Mouse (Mus musculus) granulocyte monocyte progenitor cell, adult 5-6 weeks (primary cell): ENCODE measurements at regions not wholly inside any gene's neighbourhood (a gene's known extent, or its start where the extent isn't known, plus 50 kb on each side); places are given as distances from the start of the nearest gene placed in this dataset.

Source experiments
- ATAC-seq: replicated peaks from 2 replicates; pipeline ENCODE4 v1.8.0; 2016; ENCODE audit warnings: mild to moderate bottlenecking, moderate TSS enrichment, inconsistent platforms; ENCODE audit not compliant: poor library complexity, severe bottlenecking

DNA sequence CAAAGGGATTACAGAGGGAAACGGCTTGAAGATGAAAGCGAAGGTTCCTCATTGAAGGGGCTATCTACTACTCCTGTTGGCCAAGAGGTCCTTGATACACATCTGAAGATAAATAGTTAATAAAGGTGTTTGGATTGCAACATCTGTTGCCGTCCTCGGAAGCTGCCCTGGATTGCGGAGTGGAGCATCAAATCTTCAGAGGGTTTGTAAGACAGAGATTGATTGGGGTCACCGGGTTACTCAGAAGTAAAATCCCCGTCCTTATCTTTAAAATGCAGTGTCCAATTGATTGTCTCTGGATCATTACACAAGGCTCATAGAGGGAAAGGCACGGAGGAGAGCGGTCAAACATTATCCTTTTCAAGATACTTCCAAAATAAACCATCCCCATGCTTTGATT, 212.4 kb upstream of the Hes1 start:
- ATAC-seq = no peak

GRCm38 (mm10) chr16:29854805-29855565, 209.2 kb upstream of the Hes1 start:
- ATAC-seq = no peak

DNA sequence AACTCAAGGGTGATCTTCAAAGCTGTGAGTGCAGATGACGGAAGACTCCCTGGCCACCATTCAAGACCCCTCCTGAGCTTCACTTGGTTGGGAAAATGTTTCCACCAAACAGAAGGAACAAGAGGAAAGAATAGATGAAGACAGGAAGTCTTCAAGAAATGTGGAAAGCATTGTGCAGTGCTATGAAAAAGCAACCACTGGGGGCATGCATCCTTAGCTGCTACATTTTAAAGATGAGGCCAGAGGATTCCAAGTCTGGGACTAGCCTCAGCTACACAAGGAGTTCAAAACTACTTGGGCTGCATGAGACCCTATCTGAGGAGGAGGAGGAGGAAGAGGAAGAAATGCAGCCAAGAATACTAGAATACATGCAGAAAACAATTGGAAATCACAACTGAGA, 207.6 kb upstream of the Hes1 start:
- no peak for ATAC-seq

GRCm38 (mm10) chr16:29858645-29859044, 205.5 kb upstream of the Hes1 start:
- ATAC-seq = no peak

DNA sequence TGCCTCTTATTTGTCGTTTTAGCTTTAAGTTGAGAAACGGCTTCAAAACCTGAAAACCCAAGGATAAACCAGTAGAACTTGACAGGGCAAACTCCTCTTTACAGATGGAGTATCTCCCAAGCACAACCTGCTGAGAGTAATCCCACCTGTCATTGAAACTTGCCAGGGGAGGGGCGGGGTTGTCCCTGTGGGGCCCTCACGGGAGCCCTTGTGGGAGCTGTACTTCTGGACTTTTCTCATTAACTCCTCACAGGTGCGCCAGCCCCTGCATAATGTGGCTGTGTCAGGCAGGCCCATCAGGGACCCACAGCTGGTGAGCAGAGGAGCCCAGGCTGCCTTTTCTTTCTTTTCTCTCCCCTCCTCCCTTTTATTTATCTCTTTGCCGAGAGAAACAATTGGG, 203.9 kb upstream of the Hes1 start:
- ATAC-seq = no peak

- no peak for ATAC-seq
Observed at GRCm38 (mm10) chr16:29861056-29861455, 203.1 kb upstream of the Hes1 start.

GRCm38 (mm10) chr16:29865075-29865740, 199.0 kb upstream of the Hes1 start:
- peak; percentile 30; the same call in 1 of the 2 replicates for ATAC-seq

DNA sequence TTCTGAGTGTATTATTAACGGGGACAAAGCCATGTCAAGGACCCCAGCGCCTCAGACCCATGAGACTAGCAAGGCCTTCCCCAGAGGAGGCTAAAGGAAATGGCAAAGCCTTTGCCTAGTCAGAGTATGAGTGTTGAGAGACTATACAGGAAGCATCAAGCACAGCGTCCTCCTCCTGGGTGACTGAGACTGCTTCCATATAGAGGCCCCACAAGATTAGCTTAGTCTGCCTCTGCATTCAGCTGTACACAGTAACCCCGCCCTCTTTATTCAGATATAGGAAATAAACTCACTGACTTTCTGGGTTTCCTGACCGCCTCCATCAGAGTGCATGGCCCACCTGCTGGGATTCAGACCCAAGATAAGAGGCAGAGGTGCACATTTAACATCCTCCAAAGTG, 192.8 kb upstream of the Hes1 start:
- no peak for ATAC-seq

DNA sequence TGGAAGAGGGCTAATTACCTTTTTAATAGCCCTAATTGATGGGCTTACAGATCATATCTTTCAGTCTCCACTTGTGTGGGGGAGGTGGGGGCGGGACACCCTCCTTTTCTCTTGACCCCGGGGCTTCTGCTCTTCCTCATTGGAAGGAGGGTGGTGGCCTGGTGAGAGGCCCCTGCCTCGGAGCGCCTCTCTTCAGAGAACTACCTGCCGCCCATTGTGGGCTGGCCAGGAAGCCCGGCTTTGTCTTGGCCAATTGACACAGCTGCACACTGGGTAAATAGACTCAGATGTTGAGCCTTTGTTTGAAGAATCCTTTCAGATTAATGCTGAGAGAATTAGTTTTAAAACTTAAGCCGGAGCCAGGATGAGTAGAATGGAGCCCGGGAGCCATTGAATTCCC, 188.0 kb upstream of the Hes1 start:
- no peak for ATAC-seq

DNA sequence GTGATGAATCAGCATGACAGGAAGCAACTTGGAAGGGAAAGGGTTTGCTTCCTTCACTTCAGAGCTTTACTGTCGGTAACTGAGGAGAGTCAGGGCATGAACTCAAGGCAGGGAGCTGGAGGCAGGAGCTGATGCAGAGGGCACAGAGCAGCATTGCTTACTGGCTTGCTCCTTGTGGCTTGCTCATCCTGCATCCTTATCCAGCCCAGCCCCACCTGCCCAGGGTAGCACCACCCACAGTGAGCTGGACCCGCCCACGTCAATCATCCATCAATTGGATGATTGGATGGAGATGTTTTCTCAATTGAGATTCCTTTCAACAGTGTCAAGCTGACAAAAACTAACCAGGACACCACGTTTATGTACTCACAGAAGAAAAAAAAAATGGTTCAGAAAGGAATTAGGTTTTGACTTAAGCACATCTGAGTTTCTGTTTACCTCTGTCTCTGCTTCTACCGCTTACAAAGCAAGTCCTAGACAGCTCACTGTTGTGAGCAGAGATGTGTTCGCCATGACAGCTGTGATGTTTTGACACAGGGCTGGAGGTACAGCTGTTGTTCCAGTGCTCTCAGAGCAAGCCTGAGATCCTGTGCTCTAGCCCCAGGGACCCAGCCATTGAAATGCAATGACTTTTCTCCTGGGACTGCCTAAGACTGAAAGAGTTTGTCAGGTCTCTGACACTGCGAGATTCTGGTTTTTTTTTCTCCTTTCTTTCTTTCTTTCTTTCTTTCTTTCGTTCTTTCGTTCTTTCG, 186.6 kb upstream of the Hes1 start:
- no peak for ATAC-seq

GRCm38 (mm10) chr16:29879665-29880064, 184.5 kb upstream of the Hes1 start:
- ATAC-seq = no peak

DNA sequence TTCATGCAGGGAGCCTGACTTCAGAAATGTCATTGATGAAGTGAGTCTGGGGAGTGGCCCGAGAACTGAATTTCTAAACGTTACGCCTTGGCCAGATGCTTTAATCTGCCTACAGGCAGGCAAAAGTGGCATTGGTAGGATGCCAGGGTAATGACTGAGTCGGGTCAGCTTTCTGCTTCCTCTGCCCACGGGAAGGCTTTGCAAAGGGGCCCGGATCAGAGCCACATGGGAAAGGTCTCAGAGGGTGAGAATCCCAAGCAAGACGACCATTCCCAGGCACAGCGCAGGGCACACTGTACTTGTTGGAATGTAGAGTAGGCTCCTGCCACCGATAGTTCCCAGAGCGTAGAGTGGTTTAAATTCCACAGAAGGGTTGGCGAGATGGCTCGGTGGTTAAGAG, 182.7 kb upstream of the Hes1 start:
- no peak for ATAC-seq

DNA sequence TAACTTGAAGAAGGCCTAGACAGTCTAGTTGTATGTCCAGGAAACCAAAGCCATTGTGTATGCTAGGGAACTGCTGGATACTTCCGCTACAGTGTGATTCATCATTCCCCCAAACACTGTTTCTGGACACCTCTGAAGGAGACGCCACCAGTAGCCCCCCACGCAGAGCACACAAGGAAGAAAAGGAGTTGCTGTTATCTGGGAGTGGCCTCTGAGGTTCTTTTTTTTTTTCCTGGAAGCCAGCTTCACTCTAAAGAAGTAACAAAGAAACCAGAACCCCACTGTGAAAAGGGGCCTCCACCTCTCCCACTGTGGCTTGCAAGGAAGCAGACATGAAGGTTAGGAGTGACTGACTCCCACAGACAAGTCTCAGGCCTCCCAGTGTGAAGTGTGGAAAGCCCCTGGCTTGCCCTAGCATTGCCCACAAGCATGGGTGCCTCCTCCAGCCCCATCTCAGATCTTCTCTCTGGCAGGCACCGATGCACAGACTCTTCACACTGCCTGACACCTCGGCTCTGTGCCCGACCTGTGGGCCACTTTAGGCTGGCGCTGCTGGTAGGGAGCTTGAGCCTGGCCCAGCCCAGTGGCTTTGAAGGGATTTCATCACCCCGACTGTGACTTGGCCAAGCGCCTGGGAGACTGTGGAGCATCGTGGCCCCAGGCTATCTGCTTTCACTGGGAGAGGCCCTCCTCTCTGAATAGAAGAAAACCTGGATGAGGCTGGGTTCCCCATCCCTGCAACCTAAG, 181.8 kb upstream of the Hes1 start:
- peak; percentile 35 for ATAC-seq

- ATAC-seq = no peak
Observed at GRCm38 (mm10) chr16:29883252-29883992, 180.8 kb upstream of the Hes1 start.

DNA sequence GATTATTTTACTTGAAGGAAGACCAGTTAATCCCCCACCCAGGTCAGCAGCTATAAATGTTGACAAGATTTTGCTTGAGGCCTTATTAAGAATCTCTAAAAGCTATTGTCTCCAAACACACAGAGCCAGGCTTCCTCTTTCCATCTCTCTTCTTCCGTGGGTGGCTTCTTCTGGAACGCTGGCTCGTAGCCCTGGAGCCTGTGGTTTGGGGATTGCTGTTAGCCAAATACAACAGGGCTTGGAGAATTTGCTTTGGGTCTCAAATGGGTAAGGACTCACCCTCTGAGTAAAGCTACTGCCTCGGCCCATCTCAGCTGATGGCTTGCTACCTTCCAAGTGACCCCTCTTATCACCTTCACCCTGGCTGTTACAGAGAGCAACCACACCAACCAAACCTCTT, 179.3 kb upstream of the Hes1 start:
- ATAC-seq = no peak

DNA sequence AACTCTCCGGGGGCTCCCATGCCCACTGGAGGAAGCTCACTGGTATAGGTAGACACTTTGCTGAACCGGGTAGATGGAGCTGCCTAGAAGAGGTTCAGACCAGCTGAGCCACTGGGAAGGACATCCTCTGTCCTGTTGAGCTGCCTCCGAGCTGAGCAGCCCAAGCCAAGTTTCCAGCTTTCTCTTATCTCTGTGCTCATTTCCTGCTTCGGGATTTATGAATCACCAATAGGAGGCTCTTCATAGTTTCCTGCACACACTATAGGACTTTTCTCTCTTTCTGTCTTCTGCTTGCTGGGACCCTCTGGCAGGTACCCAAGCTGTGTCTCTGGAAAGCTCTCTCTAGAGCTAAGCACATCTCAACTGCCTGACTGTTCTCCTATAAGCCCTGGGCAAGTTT, 177.4 kb upstream of the Hes1 start:
- ATAC-seq = no peak

DNA sequence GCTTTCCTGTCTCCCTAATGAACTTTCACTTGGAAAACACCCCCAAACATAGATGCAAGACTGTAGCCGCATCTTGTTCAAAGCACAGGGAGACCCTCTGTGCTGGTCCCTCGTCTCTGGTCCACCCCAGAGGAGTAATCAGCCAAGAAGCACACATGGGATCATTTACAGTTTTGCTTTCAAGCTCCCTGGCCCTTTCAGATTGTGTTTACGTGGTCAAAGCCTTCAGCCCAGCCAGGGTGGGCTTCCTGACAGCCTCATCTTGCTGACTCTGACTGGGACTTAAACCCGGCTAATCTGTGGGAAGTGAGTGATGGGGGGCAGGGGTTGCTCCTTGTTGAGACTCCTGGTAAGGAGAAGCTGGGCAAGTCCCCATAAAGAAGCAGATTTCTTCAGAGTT, 174.8 kb upstream of the Hes1 start:
- no peak for ATAC-seq

DNA sequence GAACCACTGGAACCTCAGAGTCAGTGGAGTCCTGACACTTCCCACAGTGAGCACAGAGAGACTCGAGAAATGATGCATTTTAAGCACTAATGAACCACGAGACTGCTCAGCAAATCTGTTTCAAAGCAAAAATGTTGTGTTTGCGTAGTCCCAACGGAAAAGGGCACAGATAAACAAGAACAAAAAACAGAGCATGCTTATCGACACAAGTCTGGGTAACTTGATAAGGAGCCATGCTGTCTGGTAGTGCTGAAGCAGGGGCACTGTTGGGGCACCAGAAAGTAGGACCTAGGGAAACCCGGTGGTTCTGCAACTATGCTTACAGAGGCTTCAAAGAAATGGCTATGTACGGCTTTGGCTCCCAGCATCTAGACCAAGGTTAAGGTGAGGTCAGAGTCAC, 172.7 kb upstream of the Hes1 start:
- no peak for ATAC-seq

GRCm38 (mm10) chr16:29893871-29894828, 170.0 kb upstream of the Hes1 start:
- no peak for ATAC-seq
